Mouse (Mus musculus) stomach, adult 2 months (tissue): Measurements from ENCODE around the gene Olfr976. TPM values are rescaled to one million over a fixed set of nuclear protein-coding genes. Genes with fewer than 3 reads are reported as not detected.

Experiments used
- polyA plus RNA-seq: library from polyadenylated mRNA; depleted of rRNA; stranded (reverse); fragments of >200 nt; gene quantifications from 2 replicates; pipeline ENCODE4 v1.2.3, GENCODE M21; 2012; rRNA removed

The Olfr976 gene
- polyA plus RNA-seq, result not detected in 2 replicates

GRCm38 (mm10) chr9:39961033-39961432 is at the start of gene Olfr976:
Olfr976 (minus strand) TSS chr9:39961133.

DNA sequence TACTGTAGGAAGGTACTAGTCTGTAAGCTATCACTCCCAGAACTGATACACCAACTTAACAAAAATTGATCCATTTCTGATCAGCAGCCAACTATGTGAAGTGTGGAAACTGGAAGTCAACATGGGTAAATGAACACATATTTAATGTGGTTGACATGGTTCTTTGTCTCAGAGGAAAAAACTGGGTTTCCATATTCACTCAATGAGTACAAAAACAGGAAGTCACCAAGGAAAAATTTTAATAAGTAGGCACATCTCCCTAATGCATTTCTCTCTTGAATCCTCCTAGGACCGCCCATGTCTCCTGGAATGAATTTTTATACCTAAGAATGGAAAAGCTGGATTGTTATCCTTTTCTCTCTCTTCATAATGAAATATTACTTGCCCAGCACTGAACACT is 48.5 kb upstream of the Olfr976 start, which contains the start of gene Olfr980:
TSS of gene Olfr980 (minus strand) at position 101 of the 400 bp plus-strand sequence.

GRCm38 (mm10) chr9:40003365-40003764 is 42.4 kb upstream of the Olfr976 start, which contains the start of gene Olfr979:
Olfr979 (minus strand) TSS chr9:40003465.

GRCm38 (mm10) chr9:39991813-39992212 is 30.9 kb upstream of the Olfr976 start, which contains the start of gene Olfr978:
Olfr978 (plus strand) TSS chr9:39992113.

DNA sequence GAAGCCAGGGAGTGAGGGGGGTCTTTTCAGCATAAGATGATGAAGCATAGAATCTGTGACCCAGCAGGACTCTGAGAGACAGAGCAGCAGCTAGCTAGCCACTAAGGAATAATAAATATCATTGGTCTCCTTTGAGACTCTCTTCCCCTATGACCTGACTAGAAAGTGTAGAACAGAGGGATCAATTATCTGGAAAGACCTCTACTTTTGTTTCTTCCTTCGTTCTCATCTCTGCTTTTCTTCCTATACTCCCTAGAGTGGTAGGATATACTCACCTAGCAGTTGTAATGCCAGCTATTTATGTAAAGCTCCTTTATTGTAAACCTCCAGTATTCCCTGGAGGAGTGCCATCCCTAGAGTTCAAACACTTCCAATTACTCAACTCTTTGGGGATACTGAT is 9.0 kb downstream of the Olfr976 start, which contains the start of gene Olfr975:
TSS of gene Olfr975 (minus strand) at position 101 of the 400 bp plus-strand sequence.

GRCm38 (mm10) chr9:39937201-39937600 is 23.7 kb downstream of the Olfr976 start, which contains the start of gene Olfr974:
Olfr974 (plus strand) TSS chr9:39937501.

GRCm38 (mm10) chr9:39907036-39907435 is 53.9 kb downstream of the Olfr976 start, which contains the start of gene Olfr229:
Olfr229 (plus strand) TSS chr9:39907336.

Other genes with a start within 250 kb of the Olfr976 start
- not detected in 2 replicates for gene Olfr965, start 249.8 kb downstream of the Olfr976 start, polyA plus RNA-seq
- not detected in 2 replicates for gene Olfr150, start 230.2 kb downstream of the Olfr976 start, polyA plus RNA-seq
- not detected in 2 replicates for gene Olfr967, start 214.9 kb downstream of the Olfr976 start, polyA plus RNA-seq
- not detected in 2 replicates for gene Olfr968, start 177.9 kb downstream of the Olfr976 start, polyA plus RNA-seq
- not detected in 2 replicates for gene Olfr969, start 170.2 kb downstream of the Olfr976 start, polyA plus RNA-seq
- not detected in 2 replicates for gene Olfr970, start 152.3 kb downstream of the Olfr976 start, polyA plus RNA-seq
- not detected in 2 replicates for gene Olfr971, start 124.3 kb downstream of the Olfr976 start, polyA plus RNA-seq
- gene Olfr972, start 94.7 kb downstream of the Olfr976 start, polyA plus RNA-seq, result not detected in 2 replicates
- gene Olfr229, start 53.8 kb downstream of the Olfr976 start, polyA plus RNA-seq, result not detected in 2 replicates
- gene Olfr974, start 23.6 kb downstream of the Olfr976 start, polyA plus RNA-seq, result not detected in 2 replicates
- gene Olfr975, start 9.1 kb downstream of the Olfr976 start, polyA plus RNA-seq, result 0.04 TPM in 1 of 2 replicates, not detected in the other
- not detected in 2 replicates for gene Olfr978, start 31.0 kb upstream of the Olfr976 start, polyA plus RNA-seq
- not detected in 2 replicates for gene Olfr979, start 42.3 kb upstream of the Olfr976 start, polyA plus RNA-seq
- not detected in 2 replicates for gene Olfr980, start 48.4 kb upstream of the Olfr976 start, polyA plus RNA-seq
- gene Olfr981, start 60.3 kb upstream of the Olfr976 start, polyA plus RNA-seq, result not detected in 2 replicates
- not detected in 2 replicates for gene Olfr982, start 112.7 kb upstream of the Olfr976 start, polyA plus RNA-seq
- not detected in 2 replicates for gene Olfr983, start 132.5 kb upstream of the Olfr976 start, polyA plus RNA-seq
- not detected in 2 replicates for gene Olfr984, start 153.1 kb upstream of the Olfr976 start, polyA plus RNA-seq
- gene Olfr985, start 169.1 kb upstream of the Olfr976 start, polyA plus RNA-seq, result not detected in 2 replicates
- not detected in 2 replicates for gene Tmem225, start 187.0 kb upstream of the Olfr976 start, polyA plus RNA-seq
- gene Olfr986, start 219.8 kb upstream of the Olfr976 start, polyA plus RNA-seq, result not detected in 2 replicates
- gene Zfp202, start 231.2 kb upstream of the Olfr976 start, polyA plus RNA-seq, result 0.09 and 0.30 TPM in 2 replicates